Mouse (Mus musculus): ENCODE measurements at regions not wholly inside any gene's neighbourhood (a gene's known extent, or its start where the extent isn't known, plus 50 kb on each side); places are given as distances from the start of the nearest gene placed in this dataset.

GRCm38 (mm10) chrX:51910576-51910975, 62.0 kb downstream of the 1700080O16Rik start:
- TF ChIP-seq CTCF (IDR thresholded peaks at IDR 0.05; ENCODE audit: low read depth) (no peak), EP300 (IDR thresholded peaks at IDR 0.05; ENCODE audit: low read depth) (no peak)
